Mouse (Mus musculus) E14TG2a.4 (cell line): ENCODE measurements around the gene Cwc15.
"Not testable (repeated sequence)": the region's sequence is repeated elsewhere in the genome, so short reads cannot be mapped to it uniquely, and the experiment has no call there.

Source experiments
- H3K27me3 ChIP-seq: 2 replicates; pipeline ENCODE4 v1.6.1; 2014; ENCODE audit warnings: low read length, control low read depth; ENCODE audit not compliant: insufficient read depth
- H3K36me3 ChIP-seq: 2 replicates; pipeline ENCODE4 v1.6.1; 2014; ENCODE audit warnings: low read length, control low read depth; ENCODE audit not compliant: insufficient read depth
- H3K4me1 ChIP-seq: replicated peaks from 2 replicates; pipeline ENCODE4 v1.6.1; 2014; ENCODE audit warnings: low read depth, low read length, control low read depth
- H3K4me3 ChIP-seq: replicated peaks from 2 replicates; pipeline ENCODE4 v1.5.1; 2014; ENCODE audit warnings: mild to moderate bottlenecking, low read length
- H3K9me3 ChIP-seq: 2 replicates; pipeline ENCODE4 v1.6.1; 2014; ENCODE audit warnings: low read length, control low read depth
- CTCF ChIP-seq: conservative IDR thresholded peaks from 2 replicates; pipeline ENCODE4 v1.5.1; 2014; ENCODE audit warnings: low read length
- NANOG ChIP-seq: IDR thresholded peaks from 2 replicates; pipeline ENCODE4 v1.6.1; 2014; ENCODE audit warnings: borderline replicate concordance, low read length, mixed read lengths
- POU5F1 ChIP-seq: IDR thresholded peaks from 2 replicates; pipeline ENCODE4 v1.6.1; 2014; ENCODE audit warnings: low read length, borderline replicate concordance

Gene Cwc15

GRCm38 (mm10) chr9:14500023-14500915 lies at the start of gene Cwc15, which contains the start of gene Kdm4d:
Cwc15 (plus strand) TSS chr9:14500617.
Kdm4d (minus strand) TSS chr9:14500482.
- H3K4me1 ChIP-seq, result peaks cover 13% of the 10 kb centered on the region
- no peaks in the 10 kb centered on the region for H3K9me3 ChIP-seq
- TF ChIP-seq POU5F1, result no peak
- TF ChIP-seq CTCF, result no peak
- no peak for TF ChIP-seq NANOG
- peak within 1 kb of the TSS; percentile 92 for H3K4me3 ChIP-seq
- H3K36me3 ChIP-seq, result peaks cover 33% of the 10 kb centered on the region
- no peaks in the 10 kb centered on the region for H3K27me3 ChIP-seq

GRCm38 (mm10) chr9:14451120-14451519 lies 49.3 kb upstream of the Cwc15 start:
- H3K4me1 ChIP-seq, H3K9me3 ChIP-seq, H3K4me3 ChIP-seq: not testable (repeated sequence)

GRCm38 (mm10) chr9:14456320-14456719 lies 44.1 kb upstream of the Cwc15 start:
- no peaks in the 10 kb centered on the region for H3K27me3 ChIP-seq
- H3K36me3 ChIP-seq, result no peaks in the 10 kb centered on the region
- H3K9me3 ChIP-seq, result no peaks in the 10 kb centered on the region
- no peaks in the 10 kb centered on the region for H3K4me1 ChIP-seq
- TF ChIP-seq NANOG (no peak), POU5F1 (no peak), CTCF (no peak)
- no peak overlapping the region for H3K4me3 ChIP-seq

More at GRCm38 (mm10) chr9:14451120-14451519, 49.3 kb upstream of the Cwc15 start:
- not testable (repeated sequence) for H3K27me3 ChIP-seq, H3K36me3 ChIP-seq

- H3K4me3 ChIP-seq, H3K36me3 ChIP-seq, H3K4me1 ChIP-seq: not testable (repeated sequence)
Observed at GRCm38 (mm10) chr9:14462536-14462935, 37.9 kb upstream of the Cwc15 start.

GRCm38 (mm10) chr9:14463668-14464067 lies 36.7 kb upstream of the Cwc15 start:
- not testable (repeated sequence) for H3K9me3 ChIP-seq, H3K36me3 ChIP-seq, H3K27me3 ChIP-seq, H3K4me3 ChIP-seq, H3K4me1 ChIP-seq
- TF ChIP-seq CTCF, result 0 out of 2 replicates have a peak, but pooled peaks have one; percentile 15

More at GRCm38 (mm10) chr9:14462536-14462935, 37.9 kb upstream of the Cwc15 start:
- H3K27me3 ChIP-seq, H3K9me3 ChIP-seq: not testable (repeated sequence)

GRCm38 (mm10) chr9:14498896-14499705 lies 1.3 kb upstream of the Cwc15 start:
- no peaks in the 10 kb centered on the region for H3K27me3 ChIP-seq
- TF ChIP-seq CTCF (no peak), NANOG (no peak), POU5F1 (no peak)
- peaks cover 22% of the 10 kb centered on the region for H3K36me3 ChIP-seq
- H3K4me1 ChIP-seq, result peaks cover 13% of the 10 kb centered on the region
- H3K4me3 ChIP-seq, result peak overlapping the region; percentile 92
- H3K9me3 ChIP-seq, result no peaks in the 10 kb centered on the region

GRCm38 (mm10) chr9:14500916-14501424 lies 553 bp downstream of the Cwc15 start:
- peaks cover 13% of the 10 kb centered on the region for H3K4me1 ChIP-seq
- H3K9me3 ChIP-seq, result no peaks in the 10 kb centered on the region
- no peak for TF ChIP-seq POU5F1
- no peak for TF ChIP-seq CTCF
- TF ChIP-seq NANOG, result no peak
- peak overlapping the region; percentile 92 for H3K4me3 ChIP-seq
- peaks cover 40% of the 10 kb centered on the region for H3K36me3 ChIP-seq
- no peaks in the 10 kb centered on the region for H3K27me3 ChIP-seq

- H3K9me3 ChIP-seq, result no peaks in the 10 kb centered on the region
- no peaks in the 10 kb centered on the region for H3K27me3 ChIP-seq
- TF ChIP-seq CTCF, result peak; percentile 65
- TF ChIP-seq POU5F1, result no peak
- no peak overlapping the region for H3K4me3 ChIP-seq
- H3K36me3 ChIP-seq, result peaks cover 29% of the 10 kb centered on the region
- no peaks in the 10 kb centered on the region for H3K4me1 ChIP-seq
Observed at GRCm38 (mm10) chr9:14512633-14513445, 12.4 kb downstream of the Cwc15 start.
